Mouse (Mus musculus) central nervous system, embryonic 18 days (tissue): Measurements from ENCODE around the gene Abat. TPM values are rescaled to one million over a fixed set of nuclear protein-coding genes. Genes with fewer than 3 reads are reported as not detected.

ENCODE experiments used
- polyA plus RNA-seq: library from polyadenylated mRNA; depleted of rRNA; stranded (reverse); fragments of >200 nt; gene quantifications from 2 replicates; pipeline ENCODE4 v1.2.3, GENCODE M21; 2012; rRNA removed

The Abat gene
- polyA plus RNA-seq, result 63.9 and 65.0 TPM in 2 replicates

GRCm38 (mm10) chr16:8513236-8513906, at the start of gene Abat:
Gene Abat (plus strand): TSS chr16:8513429.

GRCm38 (mm10) chr16:8470603-8471481, 42.4 kb upstream of the Abat start, which contains the start of gene Mettl22:
Gene Mettl22 (plus strand): TSS chr16:8470788.

GRCm38 (mm10) chr16:8637217-8638051, 124.2 kb downstream of the Abat start, which contains the start of the genes Pmm2 and Tmem186:
Gene Pmm2 (plus strand): TSS chr16:8637674.
Gene Tmem186 (minus strand): TSS chr16:8637712.

Other genes with a start within 250 kb of the Abat start
- 0.52 and 0.88 TPM in 2 replicates for gene Tmem114, start 88.3 kb upstream of the Abat start, polyA plus RNA-seq
- gene Mettl22, start 42.6 kb upstream of the Abat start, polyA plus RNA-seq, result 82.1 and 84.4 TPM in 2 replicates
- gene Pmm2, start 124.2 kb downstream of the Abat start, polyA plus RNA-seq, result 47.0 and 49.3 TPM in 2 replicates
- gene Tmem186, start 124.3 kb downstream of the Abat start, polyA plus RNA-seq, result 21.1 and 22.4 TPM in 2 replicates
- 118 and 129 TPM in 2 replicates for gene Carhsp1, start 158.7 kb downstream of the Abat start, polyA plus RNA-seq
- 0.16 and 0.21 TPM in 2 replicates for gene Gm5767, start 167.3 kb downstream of the Abat start, polyA plus RNA-seq